Mouse (Mus musculus) MEL (cell line): ENCODE results near the gene Masp2.

Experiments used
- CTCF ChIP-seq, 3 experiments: IDR thresholded peaks in 2 of 3; conservative IDR thresholded peaks in 1 of 3; 2 replicates each; pipeline ENCODE4 v1.5.1; 2011 to 2012; ENCODE audit warnings: low read length in 3 of 3, low read depth in 2 of 3, mild to moderate bottlenecking in 2 of 3, improper control_type of control experiment in 1 of 3, inconsistent platforms in 1 of 3, mixed read lengths in 1 of 3, moderate library complexity in 1 of 3; ENCODE audit not compliant: control insufficient read depth in 1 of 3, insufficient read depth in 1 of 3, poor library complexity in 1 of 3, severe bottlenecking in 1 of 3
- KAT2A ChIP-seq: conservative IDR thresholded peaks from 2 replicates; pipeline ENCODE4 v1.6.1; 2012; ENCODE audit warnings: low read depth, low read length, improper control_type of control experiment, inconsistent platforms
- POLR2AphosphoS5 ChIP-seq: IDR thresholded peaks from 2 replicates; pipeline ENCODE4 v1.6.1; 2012; ENCODE audit warnings: low read depth, borderline replicate concordance, mild to moderate bottlenecking, inconsistent platforms, low read length, moderate library complexity, mixed read lengths
- RCOR1 ChIP-seq: IDR thresholded peaks from 2 replicates; pipeline ENCODE4 v1.6.1; 2012; ENCODE audit warnings: low read depth, mild to moderate bottlenecking, inconsistent platforms, low read length, improper control_type of control experiment
- TBP ChIP-seq: IDR thresholded peaks from 2 replicates; pipeline ENCODE4 v1.8.0; 2011; ENCODE audit warnings: low read depth, low read length, improper control_type of control experiment
- USF1 ChIP-seq: IDR thresholded peaks from 2 replicates; pipeline ENCODE4 v1.6.1; 2014; ENCODE audit warnings: low read depth, mild to moderate bottlenecking, inconsistent platforms, low read length, improper control_type of control experiment, moderate library complexity
- ZNF384 ChIP-seq: IDR thresholded peaks from 2 replicates; pipeline ENCODE4 v1.6.1; 2012; ENCODE audit warnings: low read depth, mild to moderate bottlenecking, inconsistent platforms, low read length, improper control_type of control experiment

- TF ChIP-seq POLR2AphosphoS5: no peak
- TF ChIP-seq KAT2A: no peak
- TF ChIP-seq USF1: no peak
- no peak for TF ChIP-seq TBP
- TF ChIP-seq RCOR1: no peak
- no peak for TF ChIP-seq CTCF (IDR thresholded peaks at IDR 0.05 in 2 of 3, conservative IDR thresholded peaks at IDR 0.05 in 1 of 3; ENCODE audit: control insufficient read depth in 1 of 3, insufficient read depth in 1 of 3, low read depth in 2 of 3, low read length in 3 of 3, poor library complexity in 1 of 3, severe bottlenecking in 1 of 3)
- TF ChIP-seq ZNF384: no peak
These were observed 31.6 kb upstream of the Masp2 start for GRCm38 (mm10) chr4:148570693-148571295.
